Mouse (Mus musculus) liver, embryonic 18 days (tissue): ENCODE measurements around the gene Mtg2. TPM values are rescaled to one million over a fixed set of nuclear protein-coding genes. Genes with fewer than 3 reads are reported as not detected.

Experiments used
- polyA plus RNA-seq: library from polyadenylated mRNA; depleted of rRNA; stranded (reverse); fragments of >200 nt; gene quantifications from 2 replicates; pipeline ENCODE4 v1.2.3, GENCODE M21; 2012; rRNA removed

Mtg2 gene
- 8.5 and 9.7 TPM in 2 replicates for polyA plus RNA-seq

DNA sequence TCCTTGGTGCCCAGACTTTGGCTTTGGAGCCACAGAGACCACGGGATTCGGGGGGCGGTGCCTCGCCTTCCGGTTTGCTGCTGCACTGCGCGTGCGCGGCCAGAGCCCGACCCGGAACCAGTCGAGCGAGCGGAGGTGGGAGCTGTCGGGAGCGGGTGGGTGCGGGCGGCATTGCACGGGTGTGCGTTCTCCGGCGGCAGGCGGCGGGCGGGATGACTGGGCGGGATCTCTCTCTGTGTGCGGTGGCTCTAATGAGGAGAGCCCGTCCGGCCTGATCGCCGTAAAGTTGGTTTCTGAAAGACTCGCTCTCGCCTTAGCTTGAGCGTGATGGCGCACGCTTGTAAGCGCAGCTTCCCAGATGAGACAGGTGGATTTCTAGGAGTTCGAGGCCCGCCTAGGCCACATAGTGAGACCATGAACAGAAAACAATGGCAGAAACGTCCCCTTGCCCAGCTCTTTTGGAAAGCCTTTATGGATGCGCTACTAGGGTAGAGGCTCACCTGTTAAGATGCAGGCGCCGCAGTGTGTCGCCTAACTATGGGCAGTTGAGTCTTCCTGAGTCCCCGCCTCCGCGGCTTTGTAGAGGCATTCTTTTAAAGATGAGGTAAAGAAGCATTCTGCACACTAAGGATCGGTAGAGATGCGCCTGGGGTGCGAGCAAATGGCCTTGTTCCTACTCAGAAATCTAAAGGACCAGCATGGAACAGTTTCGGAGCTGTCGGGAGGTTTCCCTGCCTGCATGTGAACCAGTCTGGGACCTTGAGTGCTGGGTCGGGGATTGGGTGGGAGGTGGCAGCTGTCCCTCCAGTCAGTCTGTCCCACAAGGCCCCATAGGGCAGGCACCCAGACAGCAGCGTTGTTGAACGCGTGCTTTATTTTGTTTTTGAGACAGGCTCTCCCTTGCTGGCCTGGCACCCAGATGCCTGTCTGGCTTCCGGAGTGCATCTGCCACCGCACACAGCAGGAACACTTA is at the start of gene Mtg2:
Gene Mtg2, plus strand, starts transcription at position 108 of the 973 bp plus-strand sequence.

DNA sequence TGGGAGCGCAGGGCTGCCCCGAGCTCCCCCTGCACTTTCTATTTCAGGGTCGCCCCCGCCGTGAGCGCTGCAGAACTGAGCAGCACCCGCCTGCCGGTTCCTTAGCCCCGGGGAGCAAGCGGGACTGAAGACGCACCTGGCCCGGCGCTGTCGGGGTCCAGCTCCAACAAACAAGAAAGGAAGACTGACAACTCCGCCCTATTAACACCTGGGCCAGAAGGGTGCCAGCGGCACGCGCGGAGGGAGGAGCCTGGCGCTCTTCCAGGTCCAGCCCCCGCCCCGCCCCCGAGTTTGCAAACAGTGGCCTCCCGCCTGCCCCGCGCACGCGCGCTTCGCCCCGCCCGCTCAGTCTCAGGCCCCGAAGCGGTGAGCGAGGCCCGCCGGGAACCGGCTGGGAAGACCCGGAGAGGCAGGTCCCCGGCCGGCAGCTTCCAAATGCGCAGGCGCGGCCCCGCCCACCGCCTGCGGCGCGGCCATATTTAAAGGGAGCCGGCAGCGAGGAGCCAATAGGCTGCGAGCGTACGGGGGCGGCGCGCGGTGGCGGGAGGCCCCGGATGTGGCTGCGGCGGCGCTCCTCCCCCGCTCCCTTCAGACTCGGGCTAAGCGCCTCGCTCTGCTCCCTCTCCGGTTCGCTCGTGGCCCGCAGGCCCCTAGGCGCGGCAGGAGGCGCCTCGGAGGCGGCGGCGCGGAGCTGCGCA is 45.8 kb upstream of the Mtg2 start, which contains the start of gene Lsm14b:
Gene Lsm14b, plus strand, starts transcription at position 587 of the 698 bp plus-strand sequence.

DNA sequence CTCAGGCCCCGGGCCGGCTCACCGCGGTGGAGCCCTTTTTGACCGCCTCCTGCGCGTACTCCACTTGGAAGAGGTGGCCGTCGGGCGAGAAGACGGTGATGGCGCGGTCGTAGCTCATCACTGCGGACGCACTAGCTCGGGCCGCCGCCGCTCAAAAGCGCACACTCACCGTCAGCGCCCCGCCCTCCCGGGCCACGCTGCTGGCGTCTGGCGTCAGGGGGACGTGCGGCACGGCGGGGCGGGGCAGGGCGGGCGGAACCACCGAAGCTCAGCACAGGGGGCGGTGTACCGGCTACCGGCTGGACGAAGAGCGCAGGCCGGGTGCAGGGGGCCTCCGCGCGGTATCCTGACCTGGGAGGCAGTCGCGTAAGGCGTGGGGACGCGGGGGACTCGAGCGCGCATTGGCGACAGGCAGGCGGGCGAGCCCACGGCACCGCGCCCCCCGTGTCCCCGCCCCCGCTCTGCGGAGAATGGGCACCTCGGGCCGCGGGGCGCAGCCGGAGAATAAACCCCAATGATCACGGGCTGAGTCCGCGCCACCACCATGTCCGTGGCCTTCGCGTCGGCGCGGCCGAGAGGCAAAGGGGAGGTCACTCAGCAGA is 28.0 kb upstream of the Mtg2 start, which contains the start of the genes Psma7 and Ss18l1:
Gene Psma7, minus strand, starts transcription at position 178 of the 602 bp plus-strand sequence.
Gene Ss18l1, plus strand, starts transcription at position 254 of the 602 bp plus-strand sequence.

DNA sequence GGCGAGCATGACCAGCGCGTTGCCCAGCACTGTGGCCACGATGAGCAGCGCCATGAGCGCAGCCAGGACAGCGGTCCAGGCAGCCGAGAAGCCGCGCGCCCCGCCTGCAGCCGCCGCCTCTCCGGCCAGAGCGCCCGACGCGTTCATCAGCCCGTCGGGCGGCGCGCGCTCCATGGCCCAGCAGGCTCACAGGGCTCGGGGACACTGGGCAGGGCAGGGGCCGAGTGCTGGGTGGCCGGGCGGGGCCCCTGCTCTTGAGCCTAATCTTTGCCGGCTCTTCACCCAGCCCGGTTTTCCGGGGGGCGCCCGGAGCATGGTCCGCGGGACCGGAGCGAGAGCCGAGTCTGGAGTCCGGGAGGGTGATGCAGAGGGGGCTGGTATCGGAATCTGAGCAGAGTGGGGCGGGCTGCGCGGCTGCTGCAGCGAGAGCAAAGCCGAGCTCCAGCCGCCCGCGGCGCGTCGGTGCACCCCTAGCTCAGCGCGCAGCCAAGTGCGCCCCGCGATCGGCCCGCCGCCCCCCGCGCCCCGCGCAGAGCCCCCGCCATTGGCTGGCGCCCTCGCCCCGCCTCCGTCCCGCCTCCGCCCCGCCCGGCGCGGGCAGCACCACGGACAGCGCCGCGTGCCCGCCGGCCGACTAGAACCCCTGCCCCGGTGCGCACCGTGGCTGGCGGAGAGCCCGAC is 33.7 kb downstream of the Mtg2 start, which contains the start of gene Hrh3:
Gene Hrh3, minus strand, starts transcription at position 511 of the 681 bp plus-strand sequence.

DNA sequence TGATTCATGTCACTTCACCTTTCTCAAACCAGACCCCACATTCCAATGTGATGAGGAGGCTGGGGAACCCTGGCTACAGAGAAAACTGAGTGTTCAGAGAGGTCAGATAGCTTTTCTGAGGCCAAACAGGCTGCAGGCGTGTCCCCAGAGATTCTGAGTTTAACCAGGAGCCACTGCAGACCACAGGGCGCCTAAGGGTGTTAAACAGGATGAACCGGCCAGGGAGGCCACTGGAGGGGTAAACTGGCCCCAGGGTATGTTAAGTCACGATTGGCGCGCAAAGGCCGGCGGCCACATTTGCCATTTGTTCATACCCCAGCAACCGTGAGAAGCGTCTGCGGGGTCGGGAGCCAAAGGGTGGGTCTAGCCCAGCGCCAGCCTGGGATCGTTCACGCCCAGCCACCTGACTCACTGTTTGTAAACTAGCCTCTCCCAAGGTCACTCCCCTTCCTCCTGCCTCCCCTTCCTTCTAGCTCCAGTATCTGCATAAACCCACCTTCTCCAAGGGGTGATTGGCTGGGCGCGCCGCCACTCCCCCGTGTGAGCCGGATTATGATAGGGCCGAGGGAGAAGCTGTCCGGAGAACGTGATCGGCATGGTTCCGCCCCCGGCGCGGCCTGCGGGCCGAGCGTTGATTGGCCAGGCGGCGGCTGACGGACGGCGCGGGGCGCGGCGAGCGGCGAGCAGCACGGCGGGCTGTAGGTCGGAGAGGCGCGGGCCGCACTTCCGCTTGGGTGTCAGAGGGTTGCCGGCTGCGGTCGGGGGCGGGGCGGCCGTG is 48.5 kb downstream of the Mtg2 start, which contains the start of gene Osbpl2:
Gene Osbpl2, plus strand, starts transcription at position 646 of the 778 bp plus-strand sequence.

Other genes starting within 250 kb of the Mtg2 start
- 3.0 and 4.0 TPM in 2 replicates for gene Taf4, start 93.9 kb upstream of the Mtg2 start, polyA plus RNA-seq
- 8.1 and 8.8 TPM in 2 replicates for gene Lsm14b, start 45.6 kb upstream of the Mtg2 start, polyA plus RNA-seq
- 112 and 122 TPM in 2 replicates for gene Psma7, start 28.2 kb upstream of the Mtg2 start, polyA plus RNA-seq
- gene Ss18l1, start 28.1 kb upstream of the Mtg2 start, polyA plus RNA-seq, result 1.2 and 1.5 TPM in 2 replicates
- gene Hrh3, start 33.9 kb downstream of the Mtg2 start, polyA plus RNA-seq, result not detected in 2 replicates
- 6.8 and 7.0 TPM in 2 replicates for gene Osbpl2, start 48.7 kb downstream of the Mtg2 start, polyA plus RNA-seq
- 32.1 and 33.1 TPM in 2 replicates for gene Adrm1, start 100.9 kb downstream of the Mtg2 start, polyA plus RNA-seq
- gene Lama5, start 155.3 kb downstream of the Mtg2 start, polyA plus RNA-seq, result 4.1 and 6.3 TPM in 2 replicates
- gene Rps21, start 186.8 kb downstream of the Mtg2 start, polyA plus RNA-seq, result 1,569 and 1,678 TPM in 2 replicates
- 5.7 and 6.2 TPM in 2 replicates for gene Cables2, start 202.9 kb downstream of the Mtg2 start, polyA plus RNA-seq
- 0.01 TPM in 1 of 2 replicates, not detected in the other for gene Rbbp8nl, start 219.3 kb downstream of the Mtg2 start, polyA plus RNA-seq